Mouse (Mus musculus) brain, embryonic 14.5 days (tissue): ENCODE results near the gene Zfp710.

Experiments
- CTCF ChIP-seq: fragments of 200-500 bp; IDR thresholded peaks from 2 replicates; pipeline ENCODE4 v1.5.1; 2012; ENCODE audit warnings: inconsistent platforms, mild to moderate bottlenecking, moderate library complexity, borderline replicate concordance; ENCODE audit not compliant: insufficient read depth, insufficient read length; ENCODE audit errors: extremely low read depth
- POLR2A ChIP-seq: fragments of 200-500 bp; IDR thresholded peaks from 2 replicates; pipeline ENCODE4 v1.6.1; 2012; ENCODE audit warnings: mild to moderate bottlenecking, inconsistent platforms, borderline replicate concordance; ENCODE audit not compliant: poor library complexity, insufficient read depth, insufficient read length, severe bottlenecking; ENCODE audit errors: extremely low read depth

GRCm38 (mm10) chr7:80044170-80044569, 19.6 kb downstream of the Zfp710 start:
- TF ChIP-seq POLR2A (no peak), CTCF (no peak)
